Mouse (Mus musculus) layer of hippocampus, adult 8-10 months (tissue): ENCODE data around the gene Twsg1. TPM values are rescaled to one million over a fixed set of nuclear protein-coding genes. Genes with fewer than 3 reads are reported as not detected.
A peak's percentile ranks its signal among the peaks of the same experiment; 100 is the strongest.

Experiments
- DNase-seq, 2 experiments: peaks; one replicate each; pipeline ENCODE4 v3.0.0; 2022; ENCODE audit warnings: low spot score in 2 of 2
- total RNA-seq, 4 experiments: library from RNA; stranded (reverse); gene quantifications; 2 replicates each; pipeline ENCODE4 v1.2.4; 2022

The Twsg1 gene
- total RNA-seq, 4 experiments from 2014 or later: 28.9 to 40.8 (median 31.2) TPM

DNA sequence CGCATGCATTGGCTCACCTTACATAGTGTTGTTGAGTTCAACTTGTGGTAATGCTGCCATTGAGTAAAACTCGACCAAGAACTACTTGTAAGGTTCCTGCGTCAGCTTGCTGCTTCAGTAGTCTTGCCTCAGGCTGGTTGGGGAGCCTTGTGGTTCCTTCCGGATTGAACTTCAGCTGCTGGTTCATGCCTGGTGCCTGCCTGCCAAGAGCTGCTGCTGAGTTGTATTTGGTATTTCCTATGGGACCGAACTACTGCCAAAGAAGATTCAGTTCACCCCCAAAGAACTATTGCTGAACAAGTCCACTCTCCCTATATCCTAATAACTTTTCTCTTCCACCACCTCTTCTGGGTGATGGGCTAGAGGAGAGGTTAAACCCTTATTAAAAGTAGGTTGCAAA lies 61.5 kb downstream of the Twsg1 start:
- DNase-seq: no peak

DNA sequence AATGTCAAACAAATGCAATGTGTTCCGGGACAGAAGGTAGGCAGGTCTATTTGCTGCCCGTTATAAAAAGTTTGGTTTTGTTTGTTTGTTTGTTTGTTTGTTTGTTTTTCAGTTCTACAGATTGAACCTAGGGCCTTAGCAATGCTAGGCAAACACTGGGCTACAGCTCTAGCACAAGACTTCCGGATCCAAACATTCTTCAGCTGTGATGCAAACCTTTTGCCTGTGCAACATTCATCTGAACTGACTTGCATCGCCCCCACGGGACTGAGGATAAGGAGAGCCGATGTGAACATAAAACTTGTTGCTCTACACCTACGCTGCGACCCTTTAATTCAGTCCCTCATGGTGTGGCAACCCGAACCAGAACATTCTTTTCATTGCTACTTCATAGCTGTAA lies 64.5 kb downstream of the Twsg1 start:
- no peak for DNase-seq

DNA sequence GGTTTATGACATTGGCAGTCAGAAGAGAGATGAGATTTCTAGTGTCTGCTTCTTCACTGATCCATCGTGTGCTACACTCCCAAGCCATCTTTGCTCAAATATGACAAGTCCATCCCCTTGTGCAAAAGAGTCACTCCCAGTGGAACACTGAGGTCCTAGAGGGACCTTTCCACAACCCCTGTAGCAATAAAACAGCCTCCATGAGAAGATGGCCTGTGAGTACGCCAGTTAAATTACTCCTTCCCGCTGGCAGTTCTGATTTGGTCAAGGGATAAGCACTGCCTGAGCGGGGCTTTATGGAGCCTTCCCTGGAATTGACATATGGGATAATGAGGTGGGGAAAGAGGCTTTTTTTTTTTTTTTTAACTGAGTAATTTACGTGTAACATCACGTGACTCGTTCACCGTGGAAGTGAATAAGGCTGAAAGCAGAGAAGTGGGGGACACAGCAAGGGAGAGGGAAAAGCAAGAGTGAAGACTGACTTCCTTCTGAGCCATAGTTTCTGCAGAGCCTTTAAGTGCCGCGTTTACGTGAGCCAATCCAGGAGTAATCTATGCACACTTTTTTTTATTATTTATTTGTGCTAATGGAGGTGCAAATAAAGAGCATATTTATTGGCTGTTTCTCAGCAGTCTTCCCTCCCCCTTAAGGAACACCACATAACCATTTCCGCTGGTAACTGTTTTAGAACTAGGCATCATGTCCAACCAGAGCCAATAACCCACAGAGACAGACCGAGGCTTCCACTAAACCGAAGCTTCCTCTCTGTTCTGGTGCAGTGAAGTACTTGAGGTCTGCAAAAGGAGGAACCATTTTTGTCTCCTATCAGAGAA lies 65.1 kb downstream of the Twsg1 start, which contains the start of gene Ralbp1:
Gene Ralbp1, minus strand, starts transcription at position 102 of the 833 bp plus-strand sequence.
- DNase-seq: peak; percentile 35 to 44

DNA sequence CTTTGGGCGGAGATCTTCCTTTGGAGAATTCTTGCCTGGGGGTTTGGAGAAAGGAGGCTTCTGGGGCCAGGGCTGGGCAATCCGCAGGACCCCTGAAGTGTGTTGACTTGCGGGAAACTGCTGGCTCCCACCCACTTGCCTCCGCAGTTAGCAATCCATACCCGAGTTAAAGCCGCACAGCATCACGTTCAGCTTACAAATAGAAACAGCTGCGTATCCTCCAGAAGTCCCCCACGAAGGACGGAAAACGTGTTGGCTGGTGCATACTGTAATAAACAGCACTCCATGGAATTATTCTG lies 65.7 kb downstream of the Twsg1 start:
- DNase-seq: no peak

DNA sequence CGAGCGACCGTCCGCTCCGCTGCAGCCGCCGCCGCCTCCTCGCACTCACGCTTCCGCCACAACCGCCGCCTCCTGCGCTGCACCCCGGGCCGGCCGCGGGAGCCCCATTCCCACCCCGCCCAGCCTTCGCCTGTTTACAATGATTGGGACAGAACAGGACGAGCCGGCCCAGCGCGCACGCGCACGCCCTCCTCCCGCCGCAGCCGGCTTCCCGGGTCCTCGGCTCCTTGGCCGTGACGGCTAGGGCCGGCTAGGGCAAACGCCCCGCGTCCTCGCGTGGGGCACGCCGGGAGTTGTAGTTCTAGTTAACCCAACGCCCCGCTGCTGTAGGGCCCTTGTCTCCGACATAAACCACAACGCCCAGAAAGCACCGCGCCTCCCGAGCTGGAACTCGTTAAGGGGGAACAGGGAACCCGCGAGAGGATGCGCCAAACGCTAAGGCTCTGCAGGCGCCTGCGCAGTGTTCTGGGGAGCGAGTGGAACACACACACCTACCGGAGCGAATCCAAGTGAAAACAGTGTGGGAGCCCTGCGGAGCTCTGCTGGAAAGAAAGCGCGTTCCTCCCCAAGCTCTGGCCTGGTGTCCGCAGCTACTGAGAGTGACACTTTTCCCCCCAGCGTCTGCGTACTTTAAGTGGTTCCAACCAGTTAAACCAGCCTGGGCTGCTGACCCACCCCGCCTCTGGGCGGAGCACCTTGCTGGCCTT lies 66.2 kb downstream of the Twsg1 start:
- peak; percentile 99 to 100 for DNase-seq

DNA sequence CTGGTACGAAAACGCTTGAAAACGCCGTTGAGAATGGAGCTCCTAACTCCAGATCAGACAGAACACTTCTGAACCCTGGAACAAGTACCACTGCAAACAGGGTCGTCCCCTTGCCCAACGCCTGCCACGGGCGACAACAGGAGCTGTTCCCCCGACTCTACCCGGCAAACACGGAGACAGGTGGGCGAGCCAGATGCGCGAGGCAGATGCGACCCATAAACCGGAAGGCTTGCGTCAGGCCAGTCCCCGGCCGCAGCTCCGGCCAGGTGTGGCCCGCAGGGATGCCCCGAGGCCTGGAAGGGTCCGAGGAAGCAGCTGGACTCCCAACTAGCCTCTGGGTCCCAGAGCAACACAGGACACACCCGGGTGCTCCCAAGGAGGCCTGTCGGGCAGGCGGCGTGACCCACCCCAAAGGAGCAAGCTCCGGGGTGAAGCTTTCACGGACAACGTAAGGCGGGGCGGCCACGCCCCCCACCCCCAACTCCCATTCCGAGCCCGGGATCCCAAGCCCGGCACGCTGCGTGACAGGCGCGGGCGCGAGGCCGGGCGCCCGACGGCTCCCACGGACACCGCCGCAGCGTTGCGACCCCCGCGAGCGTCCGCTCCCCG lies 66.9 kb downstream of the Twsg1 start:
- peak in 1 of 2 experiments; percentile 52 for DNase-seq

DNA sequence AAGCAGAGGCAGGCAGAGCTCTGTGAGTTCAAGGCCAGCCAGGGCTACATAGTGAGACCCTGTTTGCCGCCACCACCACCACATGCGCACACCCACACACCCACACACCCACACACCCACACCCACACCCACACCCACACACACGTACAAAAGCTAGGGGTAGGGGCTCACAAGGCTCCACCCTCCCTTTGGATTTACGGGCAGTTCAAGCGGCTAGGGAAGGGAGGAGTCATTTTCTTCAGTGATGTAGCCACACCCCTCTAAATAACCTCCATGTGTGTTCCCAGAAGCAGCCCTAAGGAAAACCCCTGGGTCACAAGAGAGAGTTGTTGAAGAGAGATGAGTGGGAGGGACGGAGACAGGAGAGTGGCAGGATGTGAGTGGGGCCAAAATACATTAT lies 74.0 kb downstream of the Twsg1 start:
- no peak for DNase-seq

DNA sequence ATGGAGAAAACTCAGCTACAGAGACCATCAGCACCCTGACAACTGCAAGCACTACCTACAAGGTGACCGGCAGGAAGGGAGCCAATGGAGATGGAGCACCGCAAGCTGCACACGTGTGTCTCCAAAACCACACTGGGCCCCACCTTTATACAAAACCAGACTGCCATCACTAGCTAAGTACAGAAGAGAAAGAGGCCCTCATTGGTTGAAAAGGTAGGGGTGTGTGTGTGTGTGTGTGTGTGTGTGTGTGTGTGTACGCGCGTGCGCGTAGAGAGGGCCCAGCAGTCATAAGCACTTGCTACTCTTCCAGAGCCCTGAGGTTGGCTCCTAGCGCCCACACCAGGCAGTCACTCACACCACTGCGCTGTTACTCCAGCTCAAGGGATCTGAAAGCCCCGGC lies 77.2 kb downstream of the Twsg1 start:
- no peak for DNase-seq

DNA sequence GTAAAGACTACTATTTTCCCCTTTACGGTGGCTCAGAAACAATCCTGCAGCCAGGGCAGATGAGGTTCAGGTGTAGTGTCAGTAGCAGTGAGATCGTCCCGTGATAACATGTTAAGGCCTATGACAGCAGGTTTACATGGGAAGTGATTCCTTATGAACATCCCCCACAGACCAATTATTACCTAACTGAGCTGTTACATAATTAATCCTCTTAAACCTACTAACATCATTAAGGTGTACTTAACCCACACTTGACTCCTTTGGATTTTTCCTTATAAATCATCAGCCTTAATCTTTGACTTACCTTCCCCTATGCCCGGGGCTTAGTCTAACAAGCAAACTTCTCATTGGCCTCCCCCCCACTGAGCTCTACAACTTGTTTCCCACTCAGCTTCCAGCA lies 77.9 kb downstream of the Twsg1 start:
- DNase-seq: no peak

DNA sequence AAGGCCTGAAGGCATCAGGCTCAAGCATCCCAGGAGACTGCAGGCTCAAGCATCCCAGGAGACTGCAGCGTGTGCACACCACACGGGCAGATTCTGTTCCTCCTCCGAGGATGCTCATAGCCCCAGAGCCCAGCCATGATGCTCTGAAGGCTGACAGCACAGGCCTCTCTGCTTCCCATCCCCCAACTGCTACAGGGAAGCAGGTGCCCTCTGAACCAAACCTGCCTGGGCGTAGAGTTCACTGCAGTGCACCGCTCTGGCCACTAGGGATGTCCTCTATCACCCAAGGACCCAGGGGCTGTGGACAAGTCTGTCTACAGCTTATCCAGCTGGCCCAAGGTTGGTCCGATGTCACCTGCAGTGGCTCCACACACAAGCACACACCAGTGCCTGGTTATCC lies 78.4 kb downstream of the Twsg1 start:
- no peak for DNase-seq

DNA sequence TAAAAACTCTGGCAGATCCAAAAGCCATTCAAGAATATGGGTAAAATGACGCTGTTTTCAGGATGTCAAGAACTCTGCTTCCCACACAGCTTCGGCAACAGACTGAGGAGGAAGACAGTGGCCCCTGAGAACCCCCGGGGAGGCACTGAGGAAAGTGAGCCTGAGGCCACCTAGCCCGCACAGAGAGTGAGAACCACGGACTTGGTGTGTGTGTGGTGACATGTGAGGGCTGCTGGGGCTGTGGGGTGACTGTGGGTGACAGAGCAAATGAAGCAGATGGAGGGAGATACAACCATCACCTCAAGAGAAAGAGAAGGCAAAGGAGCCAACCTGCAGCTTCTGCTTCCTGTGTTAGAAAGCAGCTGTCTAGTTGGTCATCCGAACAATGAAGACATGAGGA lies 79.0 kb downstream of the Twsg1 start:
- DNase-seq: no peak

Other genes with a start within 250 kb of the Twsg1 start
- 10 to 100 TPM; 47.3 to 61.1 (median 52.1) TPM for gene Rab31, start 178.5 kb downstream of the Twsg1 start, total RNA-seq
- 10 to 100 TPM; 35.6 to 40.9 (median 37.7) TPM for gene Ppp4r1, start 168.7 kb downstream of the Twsg1 start, total RNA-seq
- 10 to 100 TPM; 52.9 to 66.9 (median 57.4) TPM for gene Ralbp1, start 65.4 kb downstream of the Twsg1 start, total RNA-seq
- gene Ankrd12, start 125.9 kb upstream of the Twsg1 start, total RNA-seq: 100 to 1,000 TPM; 198 to 247 (median 235) TPM
- gene Ndufv2, start 150.3 kb upstream of the Twsg1 start, total RNA-seq: 100 to 1,000 TPM; 227 to 270 (median 244) TPM
- 10 to 100 TPM; 41.0 to 51.1 (median 49.0) TPM for gene Washc1, start 160.3 kb upstream of the Twsg1 start, total RNA-seq
- gene Ddx11, start 172.3 kb upstream of the Twsg1 start, total RNA-seq: 1 to 10 TPM in 3 of 4 experiments, under 1 TPM in 1; 0.89 to 1.9 (median 1.4) TPM